Mouse (Mus musculus): ENCODE measurements around the gene Mical2.

DNA sequence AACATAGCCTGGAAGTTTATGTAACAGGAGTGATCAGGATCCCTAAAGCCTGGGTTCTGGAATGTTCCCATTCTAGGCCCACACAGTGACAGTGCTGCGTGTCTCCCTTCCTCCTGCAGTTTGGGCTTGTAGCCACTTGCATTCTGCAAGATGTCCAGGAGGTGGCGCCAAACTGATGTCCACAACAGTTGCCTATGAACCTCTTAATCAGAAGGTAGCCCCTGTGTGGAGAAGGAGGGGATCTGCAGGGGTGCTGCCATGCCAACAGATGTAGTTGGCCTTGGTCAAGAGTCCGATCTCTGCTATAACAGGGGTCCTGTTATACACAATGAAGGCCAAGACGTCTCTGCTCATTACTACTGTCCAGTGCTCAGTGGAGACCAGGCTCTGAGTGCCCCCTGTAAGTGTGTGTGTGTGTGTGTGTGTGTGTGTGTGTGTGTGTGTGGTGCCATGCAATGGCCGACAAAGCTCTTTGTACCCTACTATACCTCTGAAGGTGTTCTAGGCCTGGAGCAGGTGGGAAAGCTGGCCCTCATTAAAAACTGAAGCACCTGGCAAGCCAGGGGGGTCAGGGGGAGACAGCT is 42.3 kb upstream of the Mical2 start:
- TF ChIP-seq CTCF (IDR thresholded peaks at IDR 0.05; ENCODE audit: low read depth), result peak; percentile 99
- TF ChIP-seq EP300 (IDR thresholded peaks at IDR 0.05; ENCODE audit: low read depth), result no peak

All from liver, postnatal 0 days (tissue).